Mouse (Mus musculus): ENCODE measurements at regions not wholly inside any gene's neighbourhood (a gene's known extent, or its start where the extent isn't known, plus 50 kb on each side); places are given as distances from the start of the nearest gene placed in this dataset.

- whole genome bisulfite sequencing, result 71% methylated on average over 10 of the region's 10 CpGs
- Histone ChIP-seq H3K4me3 (replicated peaks; ENCODE audit: extremely low read depth, low read depth, low read length) (no peak overlapping the region), H3K4me1 (ENCODE audit: control insufficient read depth, insufficient read depth, low read length) (no peaks in the 10 kb centered on the region)
- TF ChIP-seq CTCF (IDR thresholded peaks at IDR 0.05; ENCODE audit: insufficient read depth, low read length) (no peak), POLR2A (IDR thresholded peaks at IDR 0.05; ENCODE audit: borderline replicate concordance, extremely low read depth, low read depth, low read length) (no peak)
- DNase-seq, result no peak
Observed at GRCm38 (mm10) chr3:143375527-143376061, 493.8 kb upstream of the Pkn2 start.

GRCm38 (mm10) chr3:143373501-143373900, 491.7 kb upstream of the Pkn2 start:
- TF ChIP-seq CTCF (IDR thresholded peaks at IDR 0.05; ENCODE audit: insufficient read depth, low read length), result no peak
- TF ChIP-seq POLR2A (IDR thresholded peaks at IDR 0.05; ENCODE audit: borderline replicate concordance, extremely low read depth, low read depth, low read length), result no peak
- H3K4me1 ChIP-seq (ENCODE audit: control insufficient read depth, insufficient read depth, low read length), result no peaks in the 10 kb centered on the region
- no peak for DNase-seq
- 76% methylated on average over 1 of the region's 1 CpGs for WGBS
- H3K4me3 ChIP-seq (replicated peaks; ENCODE audit: extremely low read depth, low read depth, low read length), result no peak overlapping the region

- Histone ChIP-seq H3K4me3 (replicated peaks; ENCODE audit: extremely low read depth, low read depth, low read length) (no peak overlapping the region), H3K4me1 (ENCODE audit: control insufficient read depth, insufficient read depth, low read length) (no peaks in the 10 kb centered on the region)
- TF ChIP-seq POLR2A (IDR thresholded peaks at IDR 0.05; ENCODE audit: borderline replicate concordance, extremely low read depth, low read depth, low read length) (no peak), CTCF (IDR thresholded peaks at IDR 0.05; ENCODE audit: insufficient read depth, low read length) (no peak)
- WGBS, result 97% methylated on average over 1 of the region's 1 CpGs
- no peak for DNase-seq
Observed at GRCm38 (mm10) chr3:143369002-143369401, 487.2 kb upstream of the Pkn2 start.

GRCm38 (mm10) chr3:143340032-143340431, 458.2 kb upstream of the Pkn2 start:
- Histone ChIP-seq H3K4me3 (replicated peaks; ENCODE audit: extremely low read depth, low read depth, low read length) (no peak overlapping the region), H3K4me1 (ENCODE audit: control insufficient read depth, insufficient read depth, low read length) (no peaks in the 10 kb centered on the region)
- 86% methylated on average over 7 of the region's 7 CpGs for WGBS
- no peak for TF ChIP-seq CTCF (IDR thresholded peaks at IDR 0.05; ENCODE audit: insufficient read depth, low read length)
- TF ChIP-seq POLR2A (IDR thresholded peaks at IDR 0.05; ENCODE audit: borderline replicate concordance, extremely low read depth, low read depth, low read length), result no peak
- no peak for DNase-seq

- no peak for DNase-seq
- no peak for TF ChIP-seq CTCF (IDR thresholded peaks at IDR 0.05; ENCODE audit: insufficient read depth, low read length)
- no peak for TF ChIP-seq POLR2A (IDR thresholded peaks at IDR 0.05; ENCODE audit: borderline replicate concordance, extremely low read depth, low read depth, low read length)
- H3K4me1 ChIP-seq (ENCODE audit: control insufficient read depth, insufficient read depth, low read length), result no peaks in the 10 kb centered on the region
- H3K4me3 ChIP-seq (replicated peaks; ENCODE audit: extremely low read depth, low read depth, low read length), result no peak overlapping the region
- WGBS, result 85% methylated on average over 3 of the region's 3 CpGs
Observed at GRCm38 (mm10) chr3:143333339-143333738, 451.5 kb upstream of the Pkn2 start.

- Histone ChIP-seq H3K4me3 (replicated peaks; ENCODE audit: extremely low read depth, low read depth, low read length) (no peak overlapping the region), H3K4me1 (ENCODE audit: control insufficient read depth, insufficient read depth, low read length) (no peaks in the 10 kb centered on the region)
- TF ChIP-seq CTCF (IDR thresholded peaks at IDR 0.05; ENCODE audit: insufficient read depth, low read length), result no peak
- DNase-seq, result no peak
Observed at GRCm38 (mm10) chr3:143328521-143328920, 446.7 kb upstream of the Pkn2 start.

- DNase-seq, result no peak
- TF ChIP-seq CTCF (IDR thresholded peaks at IDR 0.05; ENCODE audit: insufficient read depth, low read length), result no peak
- Histone ChIP-seq H3K4me1 (ENCODE audit: control insufficient read depth, insufficient read depth, low read length) (no peaks in the 10 kb centered on the region), H3K4me3 (replicated peaks; ENCODE audit: extremely low read depth, low read depth, low read length) (no peak overlapping the region)
- 23% methylated on average over 4 of the region's 4 CpGs for WGBS
Observed at GRCm38 (mm10) chr3:143327652-143328051, 445.8 kb upstream of the Pkn2 start.

GRCm38 (mm10) chr3:143316457-143316856, 434.7 kb upstream of the Pkn2 start:
- H3K4me1 ChIP-seq (ENCODE audit: control insufficient read depth, insufficient read depth, low read length), result no peaks in the 10 kb centered on the region
- 53% methylated on average over 7 of the region's 7 CpGs for WGBS
- no peak for DNase-seq
- no peak overlapping the region for H3K4me3 ChIP-seq (replicated peaks; ENCODE audit: extremely low read depth, low read depth, low read length)
- TF ChIP-seq POLR2A (IDR thresholded peaks at IDR 0.05; ENCODE audit: borderline replicate concordance, extremely low read depth, low read depth, low read length) (no peak), CTCF (IDR thresholded peaks at IDR 0.05; ENCODE audit: insufficient read depth, low read length) (no peak)

- H3K4me3 ChIP-seq (replicated peaks; ENCODE audit: extremely low read depth, low read depth, low read length), result no peak overlapping the region
- no peak for TF ChIP-seq POLR2A (IDR thresholded peaks at IDR 0.05; ENCODE audit: borderline replicate concordance, extremely low read depth, low read depth, low read length)
- no peak for TF ChIP-seq CTCF (IDR thresholded peaks at IDR 0.05; ENCODE audit: insufficient read depth, low read length)
- no peaks in the 10 kb centered on the region for H3K4me1 ChIP-seq (ENCODE audit: control insufficient read depth, insufficient read depth, low read length)
- WGBS, result 77% methylated on average over 4 of the region's 4 CpGs
- no peak for DNase-seq
Observed at GRCm38 (mm10) chr3:143291793-143292192, 410.0 kb upstream of the Pkn2 start.

GRCm38 (mm10) chr3:143264132-143264531, 382.3 kb upstream of the Pkn2 start:
- DNase-seq, result no peak
- TF ChIP-seq POLR2A (IDR thresholded peaks at IDR 0.05; ENCODE audit: borderline replicate concordance, extremely low read depth, low read depth, low read length) (no peak), CTCF (IDR thresholded peaks at IDR 0.05; ENCODE audit: insufficient read depth, low read length) (no peak)
- WGBS, result 82% methylated on average over 6 of the region's 6 CpGs
- H3K4me1 ChIP-seq (ENCODE audit: control insufficient read depth, insufficient read depth, low read length), result no peaks in the 10 kb centered on the region
- no peak overlapping the region for H3K4me3 ChIP-seq (replicated peaks; ENCODE audit: extremely low read depth, low read depth, low read length)

GRCm38 (mm10) chr3:143252643-143253042, 370.8 kb upstream of the Pkn2 start:
- no peak for TF ChIP-seq CTCF (IDR thresholded peaks at IDR 0.05; ENCODE audit: insufficient read depth, low read length)
- no peak for TF ChIP-seq POLR2A (IDR thresholded peaks at IDR 0.05; ENCODE audit: borderline replicate concordance, extremely low read depth, low read depth, low read length)
- 55% methylated on average over 1 of the region's 1 CpGs for WGBS
- H3K4me3 ChIP-seq (replicated peaks; ENCODE audit: extremely low read depth, low read depth, low read length), result no peak overlapping the region
- H3K4me1 ChIP-seq (ENCODE audit: control insufficient read depth, insufficient read depth, low read length), result no peaks in the 10 kb centered on the region
- DNase-seq, result no peak
